Mouse (Mus musculus) bone marrow, adult 2 months (tissue): ENCODE results near the gene Parva.

Source experiments
- CTCF ChIP-seq: fragments of 200-500 bp; IDR thresholded peaks from 2 replicates; pipeline ENCODE4 v1.5.1; 2011; ENCODE audit warnings: low read length, control low read depth; ENCODE audit not compliant: control insufficient read depth, insufficient read depth
- POLR2A ChIP-seq: fragments of 200-500 bp; IDR thresholded peaks from 2 replicates; pipeline ENCODE4 v1.6.1; 2011; ENCODE audit warnings: low read depth, mild to moderate bottlenecking, control low read depth, low read length, borderline replicate concordance; ENCODE audit not compliant: control insufficient read depth

GRCm38 (mm10) chr7:112527230-112527629 is 99.9 kb downstream of the Parva start:
- no peak for TF ChIP-seq POLR2A
- no peak for TF ChIP-seq CTCF
